Mouse (Mus musculus): ENCODE measurements around the gene Hist1h2ab.
"Not testable (repeated sequence)": the region's sequence is repeated elsewhere in the genome, so short reads cannot be mapped to it uniquely, and the experiment has no call there.

The Hist1h2ab gene

GRCm38 (mm10) chr13:23747081-23747891 is 3.6 kb upstream of the Hist1h2ab start:
- Histone ChIP-seq H3K4me3 (replicated peaks; ENCODE audit: low read length) (peak overlapping the region; percentile 55), H3K27me3 (ENCODE audit: insufficient read depth, low read length) (no peaks in the 10 kb centered on the region), H3K9me3 (ENCODE audit: low read length) (no peaks in the 10 kb centered on the region), H3K4me1 (replicated peaks; ENCODE audit: low read depth, low read length) (peaks cover 47% of the 10 kb centered on the region), H3K36me3 (ENCODE audit: insufficient read depth, low read length) (no peaks in the 10 kb centered on the region)
- TF ChIP-seq POU5F1 (IDR thresholded peaks at IDR 0.05; ENCODE audit: borderline replicate concordance, low read length), result no peak
- no peak for TF ChIP-seq CTCF (conservative IDR thresholded peaks at IDR 0.05; ENCODE audit: low read length)
- peak; percentile 68; the same call in 1 of the 2 replicates for TF ChIP-seq NANOG (IDR thresholded peaks at IDR 0.05; ENCODE audit: borderline replicate concordance, low read length)

DNA sequence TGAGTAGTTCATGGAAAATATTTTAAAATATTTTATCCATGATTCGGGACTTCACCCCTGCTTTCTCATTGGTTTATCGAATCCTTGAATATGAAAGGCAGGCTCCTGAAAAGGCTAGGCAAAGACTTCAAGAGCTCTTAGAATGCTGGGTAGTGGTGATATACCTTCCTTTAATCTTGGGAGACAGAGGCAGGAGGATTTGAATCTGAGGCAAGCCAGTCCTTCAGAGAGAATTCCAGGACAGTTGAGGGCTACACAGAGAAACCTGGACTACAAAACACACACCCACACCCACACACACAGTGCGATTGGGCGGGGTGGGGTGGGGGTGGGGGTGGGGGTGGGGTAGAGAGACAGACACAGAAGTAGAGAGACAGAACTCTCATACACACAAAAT is 3.0 kb upstream of the Hist1h2ab start:
- 0 out of 2 replicates have a peak overlapping the region, but pooled peaks have one; percentile 55 for H3K4me3 ChIP-seq (replicated peaks; ENCODE audit: low read length)
- peaks cover 45% of the 10 kb centered on the region for H3K4me1 ChIP-seq (replicated peaks; ENCODE audit: low read depth, low read length)
- H3K27me3 ChIP-seq (ENCODE audit: insufficient read depth, low read length), result no peaks in the 10 kb centered on the region
- TF ChIP-seq CTCF (conservative IDR thresholded peaks at IDR 0.05; ENCODE audit: low read length) (no peak), POU5F1 (IDR thresholded peaks at IDR 0.05; ENCODE audit: borderline replicate concordance, low read length) (no peak), NANOG (IDR thresholded peaks at IDR 0.05; ENCODE audit: borderline replicate concordance, low read length) (no peak)
- no peaks in the 10 kb centered on the region for H3K36me3 ChIP-seq (ENCODE audit: insufficient read depth, low read length)
- no peaks in the 10 kb centered on the region for H3K9me3 ChIP-seq (ENCODE audit: low read length)

DNA sequence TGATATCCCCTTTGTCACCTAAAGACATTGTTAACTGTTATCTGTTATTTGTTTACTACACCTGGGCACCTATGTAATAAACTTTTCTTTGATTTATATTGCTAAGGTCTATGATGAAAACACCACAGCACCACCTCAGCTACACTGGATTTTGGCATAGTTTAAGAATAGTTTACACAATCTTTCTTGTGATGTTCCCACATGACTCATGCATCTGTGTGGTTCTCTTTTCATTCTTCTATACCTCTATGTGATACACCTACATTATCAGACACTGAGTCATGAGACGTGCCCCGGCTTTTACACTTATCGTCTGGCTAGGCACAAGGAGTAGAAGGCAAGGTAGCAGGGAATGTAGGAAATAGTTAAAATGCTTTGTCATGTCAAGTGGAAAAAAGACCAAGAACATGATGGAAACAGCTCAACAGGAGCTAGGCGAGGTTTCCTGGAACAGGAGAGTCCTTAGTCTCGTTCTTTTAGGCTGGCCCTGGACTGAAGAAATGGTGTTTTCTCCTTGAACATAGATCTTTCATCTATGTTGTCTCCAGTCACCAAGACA is 1.3 kb upstream of the Hist1h2ab start:
- Histone ChIP-seq H3K4me1 (replicated peaks; ENCODE audit: low read depth, low read length) (peaks cover 37% of the 10 kb centered on the region), H3K4me3 (replicated peaks; ENCODE audit: low read length) (no peak overlapping the region), H3K36me3 (ENCODE audit: insufficient read depth, low read length) (no peaks in the 10 kb centered on the region), H3K27me3 (ENCODE audit: insufficient read depth, low read length) (no peaks in the 10 kb centered on the region), H3K9me3 (ENCODE audit: low read length) (no peaks in the 10 kb centered on the region)
- no peak for TF ChIP-seq NANOG (IDR thresholded peaks at IDR 0.05; ENCODE audit: borderline replicate concordance, low read length)
- TF ChIP-seq CTCF (conservative IDR thresholded peaks at IDR 0.05; ENCODE audit: low read length), result no peak
- TF ChIP-seq POU5F1 (IDR thresholded peaks at IDR 0.05; ENCODE audit: borderline replicate concordance, low read length), result no peak

GRCm38 (mm10) chr13:23751478-23751956 is 591 bp downstream of the Hist1h2ab start:
- TF ChIP-seq POU5F1 (IDR thresholded peaks at IDR 0.05; ENCODE audit: borderline replicate concordance, low read length) (no peak), NANOG (IDR thresholded peaks at IDR 0.05; ENCODE audit: borderline replicate concordance, low read length) (no peak), CTCF (conservative IDR thresholded peaks at IDR 0.05; ENCODE audit: low read length) (no peak)
- H3K4me3 ChIP-seq (replicated peaks; ENCODE audit: low read length), result peak overlapping the region; percentile 65
- no peaks in the 10 kb centered on the region for H3K27me3 ChIP-seq (ENCODE audit: insufficient read depth, low read length)
- H3K36me3 ChIP-seq (ENCODE audit: insufficient read depth, low read length), result no peaks in the 10 kb centered on the region
- peaks cover 46% of the 10 kb centered on the region for H3K4me1 ChIP-seq (replicated peaks; ENCODE audit: low read depth, low read length)
- no peaks in the 10 kb centered on the region for H3K9me3 ChIP-seq (ENCODE audit: low read length)

GRCm38 (mm10) chr13:23752067-23752741 is 1.3 kb downstream of the Hist1h2ab start, which contains the start of gene Hist1h3b:
Hist1h3b (plus strand) TSS chr13:23752267.
- peak within 1 kb of the TSS; percentile 65 for H3K4me3 ChIP-seq (replicated peaks; ENCODE audit: low read length)
- H3K9me3 ChIP-seq (ENCODE audit: low read length); H3K27me3 ChIP-seq (ENCODE audit: insufficient read depth, low read length); H3K36me3 ChIP-seq (ENCODE audit: insufficient read depth, low read length): not testable (repeated sequence)
- H3K4me1 ChIP-seq (replicated peaks; ENCODE audit: low read depth, low read length), result peaks cover 45% of the 10 kb centered on the region

- Histone ChIP-seq H3K36me3 (ENCODE audit: insufficient read depth, low read length) (no peaks in the 10 kb centered on the region), H3K9me3 (ENCODE audit: low read length) (no peaks in the 10 kb centered on the region), H3K4me1 (replicated peaks; ENCODE audit: low read depth, low read length) (peaks cover 41% of the 10 kb centered on the region), H3K27me3 (ENCODE audit: insufficient read depth, low read length) (no peaks in the 10 kb centered on the region), H3K4me3 (replicated peaks; ENCODE audit: low read length) (peak overlapping the region; percentile 64)
- no peak for TF ChIP-seq POU5F1 (IDR thresholded peaks at IDR 0.05; ENCODE audit: borderline replicate concordance, low read length)
Observed at GRCm38 (mm10) chr13:23752742-23753172, 1.8 kb downstream of the Hist1h2ab start.

- TF ChIP-seq POU5F1 (IDR thresholded peaks at IDR 0.05; ENCODE audit: borderline replicate concordance, low read length) (no peak), NANOG (IDR thresholded peaks at IDR 0.05; ENCODE audit: borderline replicate concordance, low read length) (no peak), CTCF (conservative IDR thresholded peaks at IDR 0.05; ENCODE audit: low read length) (no peak)
- no peaks in the 10 kb centered on the region for H3K9me3 ChIP-seq (ENCODE audit: low read length)
- peaks cover 45% of the 10 kb centered on the region for H3K4me1 ChIP-seq (replicated peaks; ENCODE audit: low read depth, low read length)
- no peaks in the 10 kb centered on the region for H3K27me3 ChIP-seq (ENCODE audit: insufficient read depth, low read length)
- peak overlapping the region; percentile 64; the same call in 1 of the 2 replicates for H3K4me3 ChIP-seq (replicated peaks; ENCODE audit: low read length)
- H3K36me3 ChIP-seq (ENCODE audit: insufficient read depth, low read length), result no peaks in the 10 kb centered on the region
Observed at GRCm38 (mm10) chr13:23753314-23754078, 2.6 kb downstream of the Hist1h2ab start.

- peaks cover 45% of the 10 kb centered on the region for H3K4me1 ChIP-seq (replicated peaks; ENCODE audit: low read depth, low read length)
- no peaks in the 10 kb centered on the region for H3K27me3 ChIP-seq (ENCODE audit: insufficient read depth, low read length)
- H3K9me3 ChIP-seq (ENCODE audit: low read length), result no peaks in the 10 kb centered on the region
- TF ChIP-seq CTCF (conservative IDR thresholded peaks at IDR 0.05; ENCODE audit: low read length) (no peak), POU5F1 (IDR thresholded peaks at IDR 0.05; ENCODE audit: borderline replicate concordance, low read length) (no peak), NANOG (IDR thresholded peaks at IDR 0.05; ENCODE audit: borderline replicate concordance, low read length) (no peak)
- H3K36me3 ChIP-seq (ENCODE audit: insufficient read depth, low read length), result no peaks in the 10 kb centered on the region
- no peak overlapping the region for H3K4me3 ChIP-seq (replicated peaks; ENCODE audit: low read length)
Observed at GRCm38 (mm10) chr13:23755000-23755399, 4.1 kb downstream of the Hist1h2ab start.

Data from E14TG2a.4 (cell line).